Comparison of ENCODE assay signal across 21 mouse cellular contexts in genomic region chr12:59307958-59308357, GRCm38 (mm10).
"Had no signal": no experiment of that assay in that cellular context is flagged by ENCODE, and none has a peak within 500 bp of the region (broad histone marks: within the 10 kb centered on the region; RNA-seq: fewer than 3 reads in every experiment).

No protein-coding gene starts in this region.

- H3K4me3 ChIP-seq: heart, embryonic 13.5 days; heart, embryonic 15.5 days; hindbrain, embryonic 13.5 days; hindbrain, embryonic 15.5 days; layer of hippocampus, adult 2 months; left cerebral cortex, adult 2 months; limb, embryonic 10.5 days; limb, embryonic 12.5 days; liver, embryonic 13.5 days had no signal

- H3K27ac ChIP-seq: heart, embryonic 13.5 days; heart, embryonic 15.5 days; hindbrain, embryonic 13.5 days; hindbrain, embryonic 15.5 days; hindbrain, postnatal 0 days; layer of hippocampus, adult 2 months; left cerebral cortex, adult 2 months; limb, embryonic 10.5 days; limb, embryonic 12.5 days; liver, embryonic 13.5 days had no signal

- H3K36me3 ChIP-seq: heart, embryonic 13.5 days; heart, embryonic 15.5 days; hindbrain, embryonic 13.5 days; hindbrain, embryonic 15.5 days; limb, embryonic 10.5 days; limb, embryonic 12.5 days; liver, embryonic 13.5 days had no signal

- DNase-seq: gastrocnemius, postnatal 14 days; gastrocnemius, postnatal 36 days; heart, postnatal 14 days; heart, postnatal 36 days; kidney, adult 11 months; kidney, adult 8-10 months; kidney, postnatal 10 days; kidney, postnatal 25 days; kidney, postnatal 4 days; liver; liver, embryonic 13.5 days had no signal

- ATAC-seq: hindbrain, postnatal 0 days; intestine, embryonic 16.5 days had no signal

- H3K27me3 ChIP-seq: heart, embryonic 13.5 days; heart, embryonic 15.5 days; hindbrain, embryonic 13.5 days; hindbrain, embryonic 15.5 days; limb, embryonic 12.5 days; liver, embryonic 13.5 days had no signal

- H3K4me1 ChIP-seq: heart, embryonic 13.5 days; heart, embryonic 15.5 days; hindbrain, embryonic 15.5 days; limb, embryonic 12.5 days; liver, embryonic 13.5 days had no signal
